Mouse (Mus musculus): ENCODE results near the gene Ccdc85a. TPM values are rescaled to one million over a fixed set of nuclear protein-coding genes. Genes with fewer than 3 reads are reported as not detected.
"Not testable (repeated sequence)": the region's sequence is repeated elsewhere in the genome, so short reads cannot be mapped to it uniquely, and the experiment has no call there.

Ccdc85a gene
- total and polyA plus RNA-seq, 3 experiments, result 4.8 to 11.0 (median 10.9) TPM

DNA sequence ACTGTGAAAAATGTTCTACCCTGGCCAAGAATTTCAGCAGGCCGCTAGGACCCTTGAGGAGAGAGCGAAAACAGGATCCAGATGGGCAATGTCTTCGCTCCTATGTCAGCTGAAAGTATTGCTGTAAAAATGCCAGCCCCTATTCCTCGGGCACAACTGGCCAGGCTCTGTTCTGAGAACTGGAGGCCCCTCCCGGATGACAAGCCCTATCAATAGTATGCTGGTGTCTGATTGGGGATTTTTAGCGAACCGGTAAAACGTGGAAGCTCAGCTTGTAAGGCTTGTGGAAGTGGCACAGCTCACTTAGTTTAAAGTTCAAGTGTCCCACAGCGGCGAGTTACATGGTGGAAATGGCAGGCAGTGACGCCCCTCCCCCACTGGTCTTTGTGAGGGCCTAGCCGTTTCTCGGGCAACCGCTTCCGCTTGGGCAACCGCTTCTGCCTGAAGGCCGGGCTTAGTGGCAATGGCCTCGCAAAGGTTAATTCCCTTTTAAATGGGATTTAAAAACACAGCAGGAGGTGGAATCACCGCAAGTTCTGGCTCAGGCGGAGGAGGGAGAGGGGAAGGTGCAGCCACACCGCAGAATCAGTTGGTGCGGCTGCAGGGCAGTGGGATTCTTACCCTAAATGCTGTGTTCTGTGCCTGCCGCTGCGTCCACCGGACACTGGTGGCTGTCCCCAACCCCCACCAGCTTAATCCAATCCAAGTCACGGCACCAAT lies 218.8 kb downstream of the Ccdc85a start:
- intact Hi-C loops (cut with DNase I), result no loop called here
- peak; percentile 70 to 81 for DNase-seq
- Histone ChIP-seq H3K79me2 (replicated peaks; ENCODE audit: control insufficient read depth, insufficient read depth, low read length) (no peaks in the 10 kb centered on the region), H3K27ac (no peak overlapping the region; the same call in 1 of the 2 replicates), H3K9ac (ENCODE audit: low read depth, low read length) (peak overlapping the region; percentile 18; the same call in 1 of the 2 replicates), H3K27me3 (ENCODE audit: control insufficient read depth, insufficient read depth, low read length) (no peaks in the 10 kb centered on the region), H3K4me3 (peak overlapping the region; percentile 38), H3K4me1 (ENCODE audit: control insufficient read depth, insufficient read depth, low read length) (no peaks in the 10 kb centered on the region), H3K36me3 (ENCODE audit: control insufficient read depth, insufficient read depth, low read length) (no peaks in the 10 kb centered on the region)
- no peak for TF ChIP-seq POLR2A (IDR thresholded peaks at IDR 0.05; ENCODE audit: insufficient read depth, low read depth, low read length)
- no peak for TF ChIP-seq CTCF (IDR thresholded peaks at IDR 0.05)
- no peak for TF ChIP-seq EP300 (IDR thresholded peaks at IDR 0.05; ENCODE audit: insufficient read depth, low read depth, low read length)
- WGBS, result 9% methylated on average over 26 of the region's 26 CpGs

DNA sequence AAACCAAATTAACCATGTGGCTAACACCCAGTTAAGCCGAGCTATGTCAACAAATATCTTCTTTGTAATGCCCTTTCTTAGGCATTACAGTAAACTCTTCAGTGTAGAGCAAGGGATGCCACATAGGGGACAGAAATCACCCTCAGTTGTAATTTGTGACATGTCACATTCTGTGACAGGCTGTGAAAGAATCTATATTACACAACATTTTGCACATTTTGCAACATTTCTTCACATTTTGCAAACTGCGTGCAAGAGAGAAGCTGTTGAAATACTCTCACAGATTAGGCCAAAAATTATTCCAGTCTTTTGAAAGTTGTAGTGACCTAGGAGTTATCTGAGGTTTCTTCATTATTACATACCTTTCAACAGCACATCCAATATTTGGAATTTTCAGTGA lies 240.7 kb downstream of the Ccdc85a start:
- no peaks in the 10 kb centered on the region for H3K36me3 ChIP-seq (ENCODE audit: control insufficient read depth, insufficient read depth, low read length)
- H3K27ac ChIP-seq, result no peak overlapping the region
- H3K4me3 ChIP-seq, result no peak overlapping the region
- no peaks in the 10 kb centered on the region for H3K27me3 ChIP-seq (ENCODE audit: control insufficient read depth, insufficient read depth, low read length)
- no peaks in the 10 kb centered on the region for H3K4me1 ChIP-seq (ENCODE audit: control insufficient read depth, insufficient read depth, low read length)
- no peak for DNase-seq
- H3K79me2 ChIP-seq (replicated peaks; ENCODE audit: control insufficient read depth, insufficient read depth, low read length), result no peaks in the 10 kb centered on the region
- 70% methylated on average over 2 of the region's 2 CpGs for WGBS
- TF ChIP-seq CTCF (IDR thresholded peaks at IDR 0.05), result no peak
- no peak for TF ChIP-seq POLR2A (IDR thresholded peaks at IDR 0.05; ENCODE audit: insufficient read depth, low read depth, low read length)
- no peak for TF ChIP-seq EP300 (IDR thresholded peaks at IDR 0.05; ENCODE audit: insufficient read depth, low read depth, low read length)
- intact Hi-C loops (cut with DNase I), result no loop called here
- H3K9ac ChIP-seq (ENCODE audit: low read depth, low read length), result no peak overlapping the region

DNA sequence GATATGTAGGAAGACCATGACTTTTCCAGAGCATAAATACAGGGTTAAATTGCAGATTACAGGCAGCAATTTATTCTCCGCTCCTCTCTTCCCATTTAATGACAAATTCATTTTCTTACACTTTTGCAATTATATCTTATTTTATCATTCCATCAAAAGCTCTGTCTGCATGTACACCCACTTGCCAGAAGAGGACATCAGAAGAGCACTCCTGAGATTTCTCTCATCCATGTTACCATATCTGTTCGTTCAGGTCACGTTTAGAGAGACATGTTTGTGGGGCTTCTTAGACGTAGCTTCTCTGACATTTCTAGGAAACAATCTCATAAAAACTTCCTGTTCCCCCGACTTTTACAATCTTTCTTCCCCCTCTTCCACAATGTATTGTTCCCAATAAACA lies 242.2 kb downstream of the Ccdc85a start:
- 46% methylated on average over 5 of the region's 5 CpGs for WGBS
- TF ChIP-seq CTCF (IDR thresholded peaks at IDR 0.05) (peak; percentile 78), EP300 (IDR thresholded peaks at IDR 0.05; ENCODE audit: insufficient read depth, low read depth, low read length) (no peak), POLR2A (IDR thresholded peaks at IDR 0.05; ENCODE audit: insufficient read depth, low read depth, low read length) (no peak)
- intact Hi-C loops (cut with DNase I), result loop anchor here (1.0 kb wide), 1 partner anchor 242 kb away; the partner anchor contains the start of gene Ccdc85a

DNA sequence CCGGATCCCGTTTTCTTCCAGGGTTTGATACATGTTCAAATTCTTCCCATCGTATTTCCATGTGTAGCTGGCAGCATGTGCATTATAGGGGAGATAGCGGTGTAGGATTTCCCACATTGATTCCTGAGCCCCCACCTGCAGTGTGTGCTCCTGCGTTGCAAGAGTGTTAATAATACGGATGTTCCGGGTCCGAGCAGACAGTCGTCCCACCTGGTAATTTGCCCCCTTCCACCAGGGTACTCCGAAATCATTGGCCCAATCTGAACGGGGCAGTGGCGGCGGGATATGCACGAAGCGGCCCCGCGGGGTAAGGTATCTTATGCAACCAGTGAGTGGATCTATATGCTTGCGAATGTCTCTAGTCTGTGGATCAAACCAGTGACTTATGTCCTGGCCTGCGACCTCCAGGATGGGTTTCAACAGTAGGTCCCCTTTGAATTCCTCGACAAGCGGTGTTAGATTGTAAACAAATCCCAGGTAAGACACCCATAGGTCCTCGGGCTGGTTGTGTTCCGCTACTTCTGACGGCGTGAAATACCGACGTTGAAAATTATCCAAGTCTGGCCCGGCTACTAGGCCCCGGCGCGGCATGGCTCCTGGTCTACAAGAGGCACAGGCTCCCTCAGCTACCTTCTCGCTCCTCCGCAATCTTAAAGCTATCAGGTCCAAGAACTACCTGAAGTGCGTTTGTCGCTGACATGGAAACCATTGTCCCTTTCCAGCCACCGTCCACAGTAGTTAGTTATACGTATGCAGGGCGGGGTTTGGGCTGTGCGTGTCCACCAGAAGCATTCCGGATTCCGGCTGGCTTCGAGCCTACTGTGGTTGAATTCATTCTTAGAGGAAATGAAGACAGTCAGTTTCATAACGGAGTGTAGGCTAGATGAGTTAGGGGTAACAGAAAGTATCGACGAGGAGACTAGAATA lies 244.6 kb downstream of the Ccdc85a start, which contains the start of gene Gm6685:
Gene Gm6685 (minus strand): TSS at position 644 of the 927 bp plus-strand sequence.
- H3K27ac ChIP-seq; DNase-seq; H3K36me3 ChIP-seq (ENCODE audit: control insufficient read depth, insufficient read depth, low read length); H3K9ac ChIP-seq (ENCODE audit: low read depth, low read length); H3K27me3 ChIP-seq (ENCODE audit: control insufficient read depth, insufficient read depth, low read length); intact Hi-C loops (cut with DNase I); H3K79me2 ChIP-seq (replicated peaks; ENCODE audit: control insufficient read depth, insufficient read depth, low read length); H3K4me1 ChIP-seq (ENCODE audit: control insufficient read depth, insufficient read depth, low read length): not testable (repeated sequence)
- 89% methylated on average over 43 of the region's 45 CpGs for WGBS
- H3K4me3 ChIP-seq, result peak within 1 kb of the TSS; percentile 41; the same call in 1 of the 2 replicates

More for the DNA sequence above, 242.2 kb downstream of the Ccdc85a start:
- Histone ChIP-seq H3K36me3 (ENCODE audit: control insufficient read depth, insufficient read depth, low read length) (no peaks in the 10 kb centered on the region), H3K79me2 (replicated peaks; ENCODE audit: control insufficient read depth, insufficient read depth, low read length) (no peaks in the 10 kb centered on the region), H3K27ac (no peak overlapping the region), H3K4me3 (no peak overlapping the region), H3K27me3 (ENCODE audit: control insufficient read depth, insufficient read depth, low read length) (no peaks in the 10 kb centered on the region), H3K9ac (ENCODE audit: low read depth, low read length) (no peak overlapping the region), H3K4me1 (ENCODE audit: control insufficient read depth, insufficient read depth, low read length) (no peaks in the 10 kb centered on the region)
- no peak for DNase-seq

Other genes with a start within 250 kb of the Ccdc85a start
- gene Gm6685, start 244.5 kb downstream of the Ccdc85a start, total RNA-seq (2021), result 1 to 10 TPM; 4.0 to 5.1 TPM
- 0.57 and 2.1 TPM in 2 replicates for gene Gm6685, start 244.5 kb downstream of the Ccdc85a start, polyA plus RNA-seq (2012; rRNA removed)